Mouse (Mus musculus) heart, postnatal 10 days (tissue): ENCODE data around the gene Tcl1b1. TPM values are rescaled to one million over a fixed set of nuclear protein-coding genes. Genes with fewer than 3 reads are reported as not detected.
"Not testable (repeated sequence)": the region's sequence is repeated elsewhere in the genome, so short reads cannot be mapped to it uniquely, and the experiment has no call there.

ENCODE experiments used
- DNase-seq, 2 experiments: peaks; one replicate each; pipeline ENCODE4 v3.0.0; 2021
- intact Hi-C: fragments of 180-260 bp; cut with DNase I; formaldehyde crosslinking; loops from one replicate; pipeline ENCODE4 v1.15.1; 2025
- total RNA-seq, 2 experiments: library from RNA; stranded (reverse); gene quantifications; 2 replicates each; pipeline ENCODE4 v1.2.3; 2021

Gene Tcl1b1
- total RNA-seq, 2 experiments from 2014 or later: not detected

- peak; percentile 4 to 22 for DNase-seq
- intact Hi-C loops: not testable (repeated sequence)
Observed at GRCm38 (mm10) chr12:105188980-105189379, 29.5 kb downstream of the Tcl1b1 start.

DNA sequence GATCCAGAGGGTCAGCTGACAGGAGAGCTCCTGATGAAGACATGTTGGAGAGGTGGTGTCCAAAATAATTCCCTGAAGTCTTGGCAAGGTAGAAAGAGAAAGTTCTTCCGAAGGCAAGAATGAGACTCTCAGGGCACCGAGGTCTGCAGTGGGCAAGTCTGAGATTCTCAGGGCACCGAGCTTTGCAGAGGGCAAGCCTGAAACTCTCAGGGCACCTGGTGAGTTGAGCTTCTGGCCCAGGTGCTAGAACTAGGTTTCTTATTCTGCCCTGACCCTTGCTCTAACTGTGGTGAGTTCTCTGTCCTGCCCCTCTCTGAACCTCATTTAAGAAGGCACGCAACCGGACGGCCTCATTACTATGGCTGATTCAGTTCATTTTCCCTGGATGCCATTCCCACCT is 31.3 kb downstream of the Tcl1b1 start, which contains the start of gene Tcl1b3:
Gene Tcl1b3, plus strand, starts transcription at position 301 of the 400 bp plus-strand sequence.
- intact Hi-C loops, DNase-seq: not testable (repeated sequence)

DNA sequence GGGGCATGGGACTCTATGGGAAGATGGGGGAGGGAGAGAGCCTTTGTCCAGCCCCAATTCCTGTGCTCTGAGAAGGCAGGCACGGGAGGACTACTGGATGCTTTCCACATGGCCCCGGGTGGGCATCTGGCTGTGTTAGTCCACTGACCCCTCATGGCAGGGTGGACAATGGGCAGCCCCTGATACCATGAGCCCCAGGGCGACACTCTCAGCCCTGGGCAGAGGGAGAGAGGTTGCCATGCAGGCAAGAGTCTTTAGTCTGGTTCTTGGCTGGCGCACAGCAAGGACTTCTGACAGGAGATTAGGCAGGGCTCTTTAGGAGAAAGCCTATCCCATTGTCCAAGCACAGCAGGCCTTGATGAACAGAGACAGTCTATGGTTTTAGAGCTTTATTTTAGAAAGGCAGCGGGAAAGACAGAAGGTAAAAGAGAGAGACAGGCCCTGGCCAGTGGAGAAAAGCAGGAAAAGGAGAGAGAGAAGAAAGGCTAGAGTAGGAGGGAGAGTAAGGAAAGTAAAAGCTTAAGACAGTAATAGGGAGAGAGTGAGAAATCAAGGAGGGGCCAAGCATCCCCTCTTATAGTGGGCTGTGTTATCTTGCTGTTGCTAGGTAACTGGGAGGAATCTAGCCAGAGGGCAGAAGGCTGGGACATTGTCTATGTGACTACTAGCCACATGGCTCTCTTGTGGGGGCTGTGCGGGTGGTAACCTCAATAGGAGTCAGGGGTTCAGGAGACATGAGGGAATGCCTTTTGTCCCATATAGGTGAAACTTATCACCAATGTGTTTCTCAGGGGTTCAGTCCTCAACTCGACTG is 40.4 kb downstream of the Tcl1b1 start:
- intact Hi-C loops, DNase-seq: not testable (repeated sequence)

DNA sequence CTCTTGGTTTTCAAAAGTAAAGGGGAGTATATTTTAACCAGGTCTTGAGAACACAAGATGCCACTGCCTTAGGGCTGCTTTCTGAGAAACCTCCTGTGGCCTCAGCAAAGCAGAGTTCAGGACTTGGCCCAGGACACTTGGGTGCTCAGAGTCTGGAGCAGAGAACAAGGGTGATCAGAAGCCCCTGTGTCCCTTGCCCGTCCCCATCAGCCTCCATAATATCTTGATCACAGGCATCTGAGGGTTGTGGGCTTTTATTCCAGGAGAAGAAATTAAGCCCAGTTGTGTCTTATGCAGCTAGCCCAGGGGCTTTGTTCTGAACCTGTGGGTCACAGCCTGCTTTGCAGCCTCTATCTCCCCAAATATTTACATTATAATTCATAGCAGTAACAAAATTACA is 42.2 kb downstream of the Tcl1b1 start, which contains the start of gene Tcl1b4:
Gene Tcl1b4, plus strand, starts transcription at position 301 of the 400 bp plus-strand sequence.
- intact Hi-C loops, DNase-seq: not testable (repeated sequence)

- DNase-seq: no peak
- intact Hi-C loops: no loop called here
Observed at GRCm38 (mm10) chr12:105207071-105207470, 47.6 kb downstream of the Tcl1b1 start.

GRCm38 (mm10) chr12:105208441-105208840 is 49.0 kb downstream of the Tcl1b1 start:
- DNase-seq: no peak
- intact Hi-C loops: no loop called here

DNA sequence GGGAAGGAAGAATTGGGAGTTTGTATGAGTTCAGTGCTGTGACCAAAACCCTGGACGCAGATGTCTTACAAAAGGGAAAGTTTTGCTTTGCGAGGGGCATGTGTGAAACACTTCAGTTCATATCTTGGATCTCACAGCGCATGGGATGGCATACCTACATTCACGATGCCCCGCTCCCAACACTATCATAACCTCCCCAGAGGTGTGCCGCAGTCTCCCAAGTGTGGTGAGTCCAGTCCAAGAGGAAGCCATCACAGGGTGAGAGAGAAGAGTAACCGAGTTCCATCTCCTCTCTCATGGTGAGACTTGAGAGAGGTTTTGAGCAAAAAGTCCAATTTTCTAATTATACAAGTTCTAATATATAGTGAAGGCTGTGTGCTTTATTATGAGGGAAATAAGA is 49.7 kb downstream of the Tcl1b1 start:
- no peak for DNase-seq
- intact Hi-C loops: no loop called here

Other genes starting within 250 kb of the Tcl1b1 start
- 1 to 10 TPM; 6.1 to 6.4 TPM for gene Syne3, start 149.9 kb upstream of the Tcl1b1 start, total RNA-seq
- 10 to 100 TPM; 84.5 to 86.0 TPM for gene Glrx5, start 127.0 kb upstream of the Tcl1b1 start, total RNA-seq
- gene Tcl1b2, start 13.7 kb upstream of the Tcl1b1 start, total RNA-seq: not detected
- gene Tcl1b5, start 16.7 kb downstream of the Tcl1b1 start, total RNA-seq: not detected
- gene Tcl1b3, start 31.4 kb downstream of the Tcl1b1 start, total RNA-seq: not detected
- gene Tcl1b4, start 42.3 kb downstream of the Tcl1b1 start, total RNA-seq: not detected
- gene Tcl1, start 63.1 kb downstream of the Tcl1b1 start, total RNA-seq: not detected
- gene Tunar, start 174.2 kb downstream of the Tcl1b1 start, total RNA-seq: under 1 TPM in 1 of 2 experiments, not detected in 1; 0.07 TPM